Mouse (Mus musculus): Measurements from ENCODE around the gene Tmem127.

DNA sequence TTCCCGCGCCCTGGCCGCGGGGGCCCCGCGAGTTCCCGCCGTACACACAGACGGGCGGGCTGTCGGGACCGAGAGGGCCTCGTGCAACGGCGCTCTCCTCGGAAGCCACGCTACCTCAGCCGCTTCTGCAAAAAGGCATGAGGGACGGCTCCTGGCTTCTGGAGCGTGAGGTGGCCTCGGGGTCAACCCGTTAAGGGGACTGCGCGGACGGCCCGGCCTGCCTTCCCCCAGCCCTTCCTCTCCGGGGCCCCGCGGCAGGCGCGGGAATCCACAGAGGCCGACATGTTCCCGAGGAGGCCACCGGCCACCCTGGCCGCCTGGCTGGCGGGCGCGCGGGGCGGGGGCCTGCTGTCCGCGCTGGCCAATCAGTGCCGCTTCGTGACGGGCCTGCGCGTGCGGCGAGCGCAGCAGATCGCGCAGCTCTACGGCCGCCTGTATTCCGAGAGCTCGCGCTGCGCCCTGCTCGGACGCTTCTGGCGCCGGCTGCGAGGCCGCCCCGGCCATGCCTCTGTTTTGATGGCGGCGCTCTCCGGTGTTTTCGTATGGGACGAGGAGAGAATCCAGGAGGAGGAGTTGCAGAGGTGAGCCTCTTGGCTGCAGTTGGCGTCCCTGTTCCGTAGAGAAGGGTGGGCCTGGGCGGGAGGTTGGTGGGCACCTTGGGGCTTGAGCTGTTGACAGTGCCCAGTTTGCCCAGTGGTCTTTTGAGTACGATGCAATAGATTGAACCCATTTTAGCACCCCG is 22.8 kb downstream of the Tmem127 start:
- TF ChIP-seq EP300 (IDR thresholded peaks at IDR 0.05; ENCODE audit: low read depth in 1 of 2, low read length in 2 of 2), result no peak
- TF ChIP-seq MAFK (IDR thresholded peaks at IDR 0.05; ENCODE audit: borderline replicate concordance, low read depth, low read length), result no peak
- TF ChIP-seq USF1 (IDR thresholded peaks at IDR 0.05; ENCODE audit: low read depth, low read length), result no peak
- peak; percentile 75 to 97 for TF ChIP-seq POLR2A (IDR thresholded peaks at IDR 0.05; ENCODE audit: control insufficient read depth in 1 of 2, insufficient read depth in 1 of 2, low read depth in 1 of 2, low read length in 2 of 2, poor library complexity in 1 of 2)
- TF ChIP-seq CTCF (IDR thresholded peaks at IDR 0.05 in 2 of 3, conservative IDR thresholded peaks at IDR 0.05 in 1 of 3; ENCODE audit: control insufficient read depth in 1 of 3, insufficient read depth in 1 of 3, low read depth in 2 of 3, low read length in 3 of 3, poor library complexity in 1 of 3, severe bottlenecking in 1 of 3), result no peak
- no peak for TF ChIP-seq JUND (IDR thresholded peaks at IDR 0.05; ENCODE audit: low read depth, low read length)
- TF ChIP-seq E2F4 (IDR thresholded peaks at IDR 0.05; ENCODE audit: borderline replicate concordance, low read depth, low read length), result no peak
- no peak for TF ChIP-seq RCOR1 (IDR thresholded peaks at IDR 0.05; ENCODE audit: low read depth, low read length)
- no peak for TF ChIP-seq POLR2AphosphoS5 (IDR thresholded peaks at IDR 0.05; ENCODE audit: borderline replicate concordance, low read depth, low read length)
- peak; percentile 50; the same call in 1 of the 2 replicates for TF ChIP-seq MAX (IDR thresholded peaks at IDR 0.05; ENCODE audit: low read length)
- no peak for TF ChIP-seq BHLHE40 (IDR thresholded peaks at IDR 0.05; ENCODE audit: borderline replicate concordance, low read depth, low read length)
- TF ChIP-seq ZC3H11A (IDR thresholded peaks at IDR 0.05; ENCODE audit: low read depth, low read length), result no peak
- no peak for TF ChIP-seq GATA1 (IDR thresholded peaks at IDR 0.05; ENCODE audit: low read depth, low read length)

Measured in MEL (cell line).